Mouse (Mus musculus): ENCODE data around the gene Bsx. TPM values are rescaled to one million over a fixed set of nuclear protein-coding genes. Genes with fewer than 3 reads are reported as not detected.
A peak's percentile ranks its signal among the peaks of the same experiment; 100 is the strongest.

Bsx gene
- total RNA-seq (2014; rRNA removed; ENCODE audit: low replicate concordance) = not detected in 2 replicates
- polyA plus RNA-seq (2015; fragmentation: Nextera tagmentation; extraction: Ambion mirVana) = not detected in 2 replicates

- peak within 1 kb of the TSS; percentile 42 for H3K4me2 ChIP-seq (ENCODE audit: low read depth, low read length)
- peak within 1 kb of the TSS; percentile 27 for H3K4me3 ChIP-seq (ENCODE audit: low read depth, low read length)
- no peaks in the 10 kb centered on the region for H3K4me1 ChIP-seq (ENCODE audit: control insufficient read depth, insufficient read depth)
- no peak within 1 kb of the TSS for H3K9ac ChIP-seq (replicated peaks; ENCODE audit: low read depth, low read length)
- ATAC-seq (ENCODE audit: insufficient read depth, low read depth) = peak; percentile 66
- H3K27me3 ChIP-seq (ENCODE audit: control insufficient read depth, insufficient read depth, low read length) = peaks cover 94% of the 10 kb centered on the region
- H3K27ac ChIP-seq (ENCODE audit: low read depth) = no peak within 1 kb of the TSS
- TF ChIP-seq CTCF (IDR thresholded peaks at IDR 0.05; ENCODE audit: low read depth) = no peak
- TF ChIP-seq EP300 (IDR thresholded peaks at IDR 0.05; ENCODE audit: low read depth) = no peak
- WGBS = 4% methylated on average over 32 of the region's 32 CpGs
- no peaks in the 10 kb centered on the region for H3K36me3 ChIP-seq (replicated peaks; ENCODE audit: control insufficient read depth, insufficient read depth, low read length)
- no peaks in the 10 kb centered on the region for H3K9me3 ChIP-seq (replicated peaks; ENCODE audit: control insufficient read depth, low read length)
- peak; percentile 71 for DNase-seq (ENCODE audit: low spot score)
Observed at GRCm38 (mm10) chr9:40873556-40874470, at the start of gene Bsx. TSS of gene Bsx (plus strand) at chr9:40874127.

DNA sequence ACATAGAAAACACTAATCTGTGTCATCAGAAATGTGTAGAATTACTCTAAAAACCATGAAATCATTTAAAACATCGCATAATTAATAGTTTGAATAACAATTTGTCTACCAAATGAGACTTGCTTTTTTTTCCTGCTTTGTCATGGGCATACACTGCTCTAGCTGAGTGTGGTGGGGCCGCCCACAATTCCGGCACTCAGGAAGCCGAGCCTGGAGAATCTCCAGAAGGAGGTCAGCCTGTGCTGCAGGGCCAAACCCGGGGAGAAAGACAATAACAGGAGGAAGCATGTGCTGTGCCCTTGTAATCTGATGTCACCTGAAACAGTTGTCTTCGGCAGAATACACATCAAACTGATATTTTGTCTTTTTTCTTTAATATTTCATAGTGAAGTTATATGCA lies 48.3 kb upstream of the Bsx start:
- Histone ChIP-seq H3K36me3 (replicated peaks; ENCODE audit: control insufficient read depth, insufficient read depth, low read length) (no peaks in the 10 kb centered on the region), H3K4me2 (ENCODE audit: low read depth, low read length) (no peak overlapping the region), H3K27ac (ENCODE audit: low read depth) (no peak overlapping the region), H3K27me3 (ENCODE audit: control insufficient read depth, insufficient read depth, low read length) (no peaks in the 10 kb centered on the region), H3K4me3 (ENCODE audit: low read depth, low read length) (no peak overlapping the region), H3K9ac (replicated peaks; ENCODE audit: low read depth, low read length) (no peak overlapping the region), H3K4me1 (ENCODE audit: control insufficient read depth, insufficient read depth) (no peaks in the 10 kb centered on the region), H3K9me3 (replicated peaks; ENCODE audit: control insufficient read depth, low read length) (no peaks in the 10 kb centered on the region)
- ATAC-seq (ENCODE audit: insufficient read depth, low read depth) = no peak
- DNase-seq (ENCODE audit: low spot score) = no peak
- WGBS = 39% methylated on average over 6 of the region's 6 CpGs
- TF ChIP-seq EP300 (IDR thresholded peaks at IDR 0.05; ENCODE audit: low read depth) (no peak), CTCF (IDR thresholded peaks at IDR 0.05; ENCODE audit: low read depth) (no peak)

- no peak overlapping the region for H3K27ac ChIP-seq (ENCODE audit: low read depth)
- H3K4me1 ChIP-seq (ENCODE audit: control insufficient read depth, insufficient read depth) = no peaks in the 10 kb centered on the region
- no peak overlapping the region for H3K4me3 ChIP-seq (ENCODE audit: low read depth, low read length)
- no peaks in the 10 kb centered on the region for H3K27me3 ChIP-seq (ENCODE audit: control insufficient read depth, insufficient read depth, low read length)
- H3K9me3 ChIP-seq (replicated peaks; ENCODE audit: control insufficient read depth, low read length) = no peaks in the 10 kb centered on the region
- ATAC-seq (ENCODE audit: insufficient read depth, low read depth) = no peak
- no peaks in the 10 kb centered on the region for H3K36me3 ChIP-seq (replicated peaks; ENCODE audit: control insufficient read depth, insufficient read depth, low read length)
- no peak for DNase-seq (ENCODE audit: low spot score)
- no peak overlapping the region for H3K9ac ChIP-seq (replicated peaks; ENCODE audit: low read depth, low read length)
- TF ChIP-seq EP300 (IDR thresholded peaks at IDR 0.05; ENCODE audit: low read depth) (no peak), CTCF (IDR thresholded peaks at IDR 0.05; ENCODE audit: low read depth) (no peak)
- WGBS = 75% methylated on average over 4 of the region's 4 CpGs
- no peak overlapping the region for H3K4me2 ChIP-seq (ENCODE audit: low read depth, low read length)
Observed at GRCm38 (mm10) chr9:40827366-40827765, 46.6 kb upstream of the Bsx start.

DNA sequence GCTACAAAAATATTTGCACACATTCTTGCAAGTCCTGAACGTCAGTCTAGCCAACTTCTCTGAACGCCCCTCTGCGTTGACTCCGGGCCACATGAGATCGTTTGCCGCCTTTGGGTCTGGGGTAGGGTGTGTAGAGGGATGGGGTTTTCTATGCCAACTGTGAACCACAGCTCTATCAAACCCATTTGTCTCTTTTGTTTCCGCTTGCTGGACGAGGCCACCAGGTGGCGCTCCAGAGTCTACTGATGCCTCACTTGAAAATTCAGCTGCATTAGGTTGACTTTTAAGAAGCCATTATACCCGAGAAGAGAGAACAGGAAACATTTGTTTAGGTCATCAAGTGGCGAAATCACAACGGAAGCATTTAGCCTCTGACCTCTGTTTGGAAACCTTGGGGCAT lies 39.4 kb upstream of the Bsx start:
- Histone ChIP-seq H3K9me3 (replicated peaks; ENCODE audit: control insufficient read depth, low read length) (no peaks in the 10 kb centered on the region), H3K4me2 (ENCODE audit: low read depth, low read length) (no peak overlapping the region), H3K36me3 (replicated peaks; ENCODE audit: control insufficient read depth, insufficient read depth, low read length) (no peaks in the 10 kb centered on the region), H3K27me3 (ENCODE audit: control insufficient read depth, insufficient read depth, low read length) (no peaks in the 10 kb centered on the region), H3K27ac (ENCODE audit: low read depth) (no peak overlapping the region), H3K4me1 (ENCODE audit: control insufficient read depth, insufficient read depth) (no peaks in the 10 kb centered on the region), H3K4me3 (ENCODE audit: low read depth, low read length) (no peak overlapping the region), H3K9ac (replicated peaks; ENCODE audit: low read depth, low read length) (no peak overlapping the region)
- peak; percentile 63 for DNase-seq (ENCODE audit: low spot score)
- WGBS = 4% methylated on average over 12 of the region's 12 CpGs
- no peak for ATAC-seq (ENCODE audit: insufficient read depth, low read depth)
- TF ChIP-seq CTCF (IDR thresholded peaks at IDR 0.05; ENCODE audit: low read depth) (peak; percentile 85), EP300 (IDR thresholded peaks at IDR 0.05; ENCODE audit: low read depth) (0 out of 2 replicates have a peak, but pooled peaks have one; percentile 21)

DNA sequence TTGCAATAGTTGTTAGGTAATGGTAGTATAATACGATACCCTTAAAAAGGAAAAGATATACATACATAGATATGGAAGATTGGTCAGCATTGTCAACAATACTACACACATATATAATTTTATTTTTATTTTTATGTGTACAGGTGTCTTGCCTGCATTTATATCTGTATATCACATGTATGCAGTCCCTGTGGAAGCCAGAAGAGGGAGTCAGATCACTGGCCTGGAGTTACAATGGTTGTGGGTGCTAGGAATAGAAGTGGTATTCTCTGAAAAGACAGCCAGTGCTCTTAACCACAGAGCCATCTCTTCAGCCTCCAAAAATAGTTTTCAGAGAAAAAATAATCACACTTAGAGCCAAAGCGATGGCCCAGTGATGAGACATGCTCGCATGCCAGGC lies 37.2 kb upstream of the Bsx start:
- no peak for DNase-seq (ENCODE audit: low spot score)
- no peaks in the 10 kb centered on the region for H3K4me1 ChIP-seq (ENCODE audit: control insufficient read depth, insufficient read depth)
- H3K36me3 ChIP-seq (replicated peaks; ENCODE audit: control insufficient read depth, insufficient read depth, low read length) = no peaks in the 10 kb centered on the region
- H3K27me3 ChIP-seq (ENCODE audit: control insufficient read depth, insufficient read depth, low read length) = no peaks in the 10 kb centered on the region
- ATAC-seq (ENCODE audit: insufficient read depth, low read depth) = no peak
- no peak overlapping the region for H3K4me2 ChIP-seq (ENCODE audit: low read depth, low read length)
- H3K9ac ChIP-seq (replicated peaks; ENCODE audit: low read depth, low read length) = no peak overlapping the region
- TF ChIP-seq CTCF (IDR thresholded peaks at IDR 0.05; ENCODE audit: low read depth) (no peak), EP300 (IDR thresholded peaks at IDR 0.05; ENCODE audit: low read depth) (no peak)
- 72% methylated on average over 3 of the region's 3 CpGs for WGBS
- no peak overlapping the region for H3K4me3 ChIP-seq (ENCODE audit: low read depth, low read length)
- H3K27ac ChIP-seq (ENCODE audit: low read depth) = no peak overlapping the region
- no peaks in the 10 kb centered on the region for H3K9me3 ChIP-seq (replicated peaks; ENCODE audit: control insufficient read depth, low read length)

Data from heart, postnatal 0 days (tissue).